Mouse (Mus musculus) hindbrain, embryonic 12.5 days (tissue): Measurements from ENCODE around the gene Uqcr11. TPM values are rescaled to one million over a fixed set of nuclear protein-coding genes. Genes with fewer than 3 reads are reported as not detected.
A peak's percentile ranks its signal among the peaks of the same experiment; 100 is the strongest.

Source experiments
- ATAC-seq: fragments of 200-750 bp; cut with Nextera tagmentation; 2 replicates; pipeline ENCODE4 v1.8.0; 2017; ENCODE audit warnings: moderate TSS enrichment; ENCODE audit not compliant: low FRiP score
- H3K27ac ChIP-seq: fragments of 300-500 bp; sonication (generic); 2 replicates; pipeline ENCODE4 v1.5.1; 2016; ENCODE audit warnings: mild to moderate bottlenecking
- H3K27me3 ChIP-seq: fragments of 300-500 bp; sonication (generic); 2 replicates; pipeline ENCODE4 v1.6.1; 2016; ENCODE audit warnings: mild to moderate bottlenecking
- H3K36me3 ChIP-seq: fragments of 300-500 bp; sonication (generic); 2 replicates; pipeline ENCODE4 v1.6.1; 2016; ENCODE audit warnings: mild to moderate bottlenecking
- H3K4me1 ChIP-seq: fragments of 300-500 bp; sonication (generic); 2 replicates; pipeline ENCODE4 v1.6.1; 2016
- H3K4me2 ChIP-seq: fragments of 300-500 bp; sonication (generic); replicated peaks from 2 replicates; pipeline ENCODE4 v1.6.1; 2016; ENCODE audit warnings: mild to moderate bottlenecking
- H3K4me3 ChIP-seq: fragments of 300-500 bp; sonication (generic); 2 replicates; pipeline ENCODE4 v1.5.1; 2016; ENCODE audit warnings: mild to moderate bottlenecking
- H3K9ac ChIP-seq: fragments of 300-500 bp; sonication (generic); 2 replicates; pipeline ENCODE4 v1.6.1; 2016; ENCODE audit warnings: mild to moderate bottlenecking, moderate library complexity
- H3K9me3 ChIP-seq: fragments of 300-500 bp; sonication (generic); replicated peaks from 2 replicates; pipeline ENCODE4 v1.6.1; 2016; ENCODE audit warnings: mild to moderate bottlenecking
- WGBS: fragments of 180-500 bp; shearing (Covaris S2); methylation state at CpG from one replicate; pipeline ENCODE4 v1.1.7; 2016; 5-methylcytosine and 5-hydroxymethylcytosine counted together
- polyA plus RNA-seq: library from polyadenylated mRNA; unstranded; fragments of >200 nt; fragmentation: Nextera tagmentation; extraction: Ambion mirVana; gene quantifications from 2 replicates; pipeline ENCODE4 v1.2.1, GENCODE M21; 2016

Gene Uqcr11
- polyA plus RNA-seq, 1 experiment from 2014 or later: 406 TPM

- Histone ChIP-seq H3K36me3 (no peaks in the 10 kb centered on the region), H3K4me1 (peaks cover 13% of the 10 kb centered on the region), H3K9ac (no peak overlapping the region; the same call in 1 of the 2 replicates), H3K4me2 (no peak overlapping the region), H3K4me3 (no peak overlapping the region), H3K27ac (no peak overlapping the region), H3K9me3 (no peaks in the 10 kb centered on the region), H3K27me3 (peaks cover 37% of the 10 kb centered on the region)
- ATAC-seq: no peak
These were observed 33.4 kb upstream of the Uqcr11 start for GRCm38 (mm10) chr10:80440031-80440430.

- Histone ChIP-seq H3K4me1 (peaks cover 8% of the 10 kb centered on the region; the same call in 1 of the 2 replicates), H3K36me3 (no peaks in the 10 kb centered on the region), H3K9ac (no peak overlapping the region), H3K4me2 (no peak overlapping the region), H3K4me3 (no peak overlapping the region), H3K9me3 (no peaks in the 10 kb centered on the region), H3K27me3 (peaks cover 19% of the 10 kb centered on the region), H3K27ac (no peak overlapping the region)
- WGBS: 74% methylated on average over 4 of the region's 4 CpGs
- ATAC-seq: no peak
These were observed 31.3 kb upstream of the Uqcr11 start for GRCm38 (mm10) chr10:80437973-80438372.

GRCm38 (mm10) chr10:80436276-80436675 is 29.6 kb upstream of the Uqcr11 start:
- peaks cover 18% of the 10 kb centered on the region for H3K27me3 ChIP-seq
- no peak overlapping the region for H3K4me2 ChIP-seq
- H3K4me3 ChIP-seq: no peak overlapping the region
- 0 out of 2 replicates have a peak overlapping the region, but pooled peaks have one; percentile 7 for H3K27ac ChIP-seq
- no peaks in the 10 kb centered on the region for H3K9me3 ChIP-seq
- ATAC-seq: no peak
- no peaks in the 10 kb centered on the region for H3K36me3 ChIP-seq
- H3K4me1 ChIP-seq: peaks cover 22% of the 10 kb centered on the region
- WGBS: 8% methylated on average over 9 of the region's 9 CpGs
- H3K9ac ChIP-seq: no peak overlapping the region

- H3K4me1 ChIP-seq: peaks cover 27% of the 10 kb centered on the region
- H3K36me3 ChIP-seq: peaks cover 2% of the 10 kb centered on the region; the same call in 1 of the 2 replicates
- H3K9me3 ChIP-seq: no peaks in the 10 kb centered on the region
- no peak for ATAC-seq
- H3K27me3 ChIP-seq: peaks cover 18% of the 10 kb centered on the region
- WGBS: 47% methylated on average over 7 of the region's 7 CpGs
- no peak overlapping the region for H3K9ac ChIP-seq
- no peak overlapping the region for H3K4me2 ChIP-seq
- H3K27ac ChIP-seq: 0 out of 2 replicates have a peak overlapping the region, but pooled peaks have one; percentile 7
- H3K4me3 ChIP-seq: no peak overlapping the region
These were observed 29.1 kb upstream of the Uqcr11 start for GRCm38 (mm10) chr10:80435764-80436163.

GRCm38 (mm10) chr10:80434823-80435222 is 28.2 kb upstream of the Uqcr11 start:
- H3K9ac ChIP-seq: no peak overlapping the region
- WGBS: 80% methylated on average over 3 of the region's 3 CpGs
- ATAC-seq: no peak

GRCm38 (mm10) chr10:80434233-80434592 is 27.6 kb upstream of the Uqcr11 start:
- peak; percentile 12 for ATAC-seq
- H3K36me3 ChIP-seq: peaks cover 17% of the 10 kb centered on the region
- peaks cover 28% of the 10 kb centered on the region for H3K4me1 ChIP-seq
- H3K4me3 ChIP-seq: peak overlapping the region; percentile 98
- WGBS: 12% methylated on average over 8 of the region's 8 CpGs
- H3K4me2 ChIP-seq: 0 out of 2 replicates have a peak overlapping the region, but pooled peaks have one; percentile 25
- H3K9me3 ChIP-seq: no peaks in the 10 kb centered on the region
- peak overlapping the region; percentile 95; the same call in 1 of the 2 replicates for H3K27ac ChIP-seq
- no peak overlapping the region for H3K9ac ChIP-seq
- H3K27me3 ChIP-seq: peaks cover 18% of the 10 kb centered on the region

More at GRCm38 (mm10) chr10:80434823-80435222, 28.2 kb upstream of the Uqcr11 start:
- H3K27me3 ChIP-seq: peaks cover 18% of the 10 kb centered on the region
- no peak overlapping the region for H3K27ac ChIP-seq
- H3K4me1 ChIP-seq: peaks cover 28% of the 10 kb centered on the region
- H3K9me3 ChIP-seq: no peaks in the 10 kb centered on the region
- no peak overlapping the region for H3K4me2 ChIP-seq
- no peak overlapping the region for H3K4me3 ChIP-seq
- H3K36me3 ChIP-seq: peaks cover 11% of the 10 kb centered on the region

GRCm38 (mm10) chr10:80433513-80434232 is 27.0 kb upstream of the Uqcr11 start, which contains the start of gene Tcf3:
Tcf3 (minus strand) TSS chr10:80433647.
- peak within 1 kb of the TSS; percentile 100 for H3K9ac ChIP-seq
- H3K4me1 ChIP-seq: peaks cover 28% of the 10 kb centered on the region
- no peaks in the 10 kb centered on the region for H3K9me3 ChIP-seq
- H3K36me3 ChIP-seq: peaks cover 23% of the 10 kb centered on the region
- peak within 1 kb of the TSS; percentile 98 for H3K4me3 ChIP-seq
- peak within 1 kb of the TSS; percentile 95 for H3K27ac ChIP-seq
- under 1% methylated on average over 48 of the region's 61 CpGs for WGBS
- peak; percentile 92 for ATAC-seq
- peak within 1 kb of the TSS; percentile 88 for H3K4me2 ChIP-seq
- peaks cover 18% of the 10 kb centered on the region for H3K27me3 ChIP-seq

- Histone ChIP-seq H3K4me1 (peaks cover 28% of the 10 kb centered on the region), H3K36me3 (peaks cover 29% of the 10 kb centered on the region), H3K9ac (peak overlapping the region; percentile 100), H3K27ac (peak overlapping the region; percentile 95), H3K4me3 (peak overlapping the region; percentile 98), H3K9me3 (no peaks in the 10 kb centered on the region), H3K4me2 (peak overlapping the region; percentile 88), H3K27me3 (peaks cover 15% of the 10 kb centered on the region)
- ATAC-seq: peak; percentile 39
- WGBS: under 1% methylated on average over 60 of the region's 60 CpGs
These were observed 26.4 kb upstream of the Uqcr11 start for GRCm38 (mm10) chr10:80432936-80433512.

GRCm38 (mm10) chr10:80432387-80432785 is 25.8 kb upstream of the Uqcr11 start:
- under 1% methylated on average over 4 of the region's 4 CpGs for WGBS
- peak overlapping the region; percentile 100 for H3K9ac ChIP-seq
- H3K9me3 ChIP-seq: no peaks in the 10 kb centered on the region
- ATAC-seq: no peak
- peaks cover 8% of the 10 kb centered on the region; the same call in 1 of the 2 replicates for H3K27me3 ChIP-seq
- H3K27ac ChIP-seq: peak overlapping the region; percentile 95
- H3K4me1 ChIP-seq: peaks cover 28% of the 10 kb centered on the region
- H3K4me3 ChIP-seq: peak overlapping the region; percentile 98
- peaks cover 35% of the 10 kb centered on the region for H3K36me3 ChIP-seq
- peak overlapping the region; percentile 88 for H3K4me2 ChIP-seq

- 16% methylated on average over 16 of the region's 16 CpGs for WGBS
- Histone ChIP-seq H3K9me3 (no peaks in the 10 kb centered on the region), H3K36me3 (peaks cover 41% of the 10 kb centered on the region), H3K4me2 (peak overlapping the region; percentile 88), H3K27me3 (peaks cover 8% of the 10 kb centered on the region; the same call in 1 of the 2 replicates), H3K4me1 (peaks cover 28% of the 10 kb centered on the region), H3K4me3 (peak overlapping the region; percentile 98), H3K27ac (peak overlapping the region; percentile 95; the same call in 1 of the 2 replicates), H3K9ac (peak overlapping the region; percentile 100)
- ATAC-seq: no peak
These were observed 25.1 kb upstream of the Uqcr11 start for GRCm38 (mm10) chr10:80431570-80432386.

- WGBS: 73% methylated on average over 8 of the region's 8 CpGs
- no peak overlapping the region; the same call in 1 of the 2 replicates for H3K4me2 ChIP-seq
- no peak for ATAC-seq
These were observed 23.8 kb upstream of the Uqcr11 start for GRCm38 (mm10) chr10:80430375-80430980.

More at GRCm38 (mm10) chr10:80430375-80430980, 23.8 kb upstream of the Uqcr11 start:
- no peaks in the 10 kb centered on the region for H3K9me3 ChIP-seq
- H3K36me3 ChIP-seq: peaks cover 54% of the 10 kb centered on the region
- no peak overlapping the region for H3K9ac ChIP-seq
- no peaks in the 10 kb centered on the region for H3K27me3 ChIP-seq
- H3K27ac ChIP-seq: no peak overlapping the region
- no peak overlapping the region for H3K4me3 ChIP-seq
- peaks cover 22% of the 10 kb centered on the region for H3K4me1 ChIP-seq
